Mouse (Mus musculus) adrenal gland, adult (tissue): ENCODE data around the gene Tmem33.

ENCODE experiments used
- DNase-seq, 2 experiments: peaks; one replicate each; pipeline ENCODE4 v3.0.0; 2022 to 2023; ENCODE audit warnings: low spot score in 1 of 2; ENCODE audit not compliant: inconsistent age in 2 of 2

Tmem33 gene

DNA sequence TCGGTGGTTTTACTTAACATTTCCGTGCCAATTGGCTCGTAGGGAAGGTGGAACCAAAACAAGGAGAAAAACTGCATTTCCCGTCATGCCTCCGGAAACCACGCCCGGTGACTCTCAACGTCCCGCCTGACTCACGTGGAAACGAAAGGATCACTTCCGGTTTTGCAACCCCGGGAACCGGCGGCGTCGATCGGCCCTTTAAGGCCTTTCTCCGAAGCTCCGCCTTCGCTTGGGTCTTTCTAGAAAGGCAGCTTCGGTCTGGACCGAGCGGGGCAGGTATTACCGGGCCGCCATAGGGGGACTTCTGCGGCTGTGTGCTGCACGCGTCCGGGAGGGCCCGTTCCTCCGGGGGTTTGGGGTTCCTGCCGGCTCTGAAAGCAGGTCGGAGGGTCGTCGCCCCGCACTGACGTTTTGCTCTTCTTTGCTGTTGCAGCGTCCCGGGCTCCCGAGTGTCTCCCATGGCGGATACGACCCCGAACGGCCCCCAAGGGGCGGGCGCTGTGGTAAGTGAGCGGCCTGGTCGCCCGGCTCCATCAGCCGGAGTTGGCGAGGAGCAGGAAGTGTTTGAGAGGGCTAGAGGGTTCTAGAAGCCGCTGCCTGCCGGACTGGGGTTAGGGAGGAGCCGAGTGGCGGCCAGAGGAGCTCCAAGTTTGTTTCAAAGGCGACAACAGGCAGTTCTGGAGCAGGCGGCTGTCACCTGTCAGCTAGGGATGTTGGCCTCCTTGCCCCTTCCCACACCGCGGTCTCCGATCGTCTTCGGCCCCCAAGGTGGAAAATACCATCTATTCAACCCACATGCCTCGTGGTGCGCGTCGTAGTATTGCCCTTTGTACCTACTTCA is at the start of gene Tmem33:
Tmem33 (plus strand) TSS at position 35 of the 841 bp plus-strand sequence.
- peak; percentile 95 to 98 for DNase-seq

DNA sequence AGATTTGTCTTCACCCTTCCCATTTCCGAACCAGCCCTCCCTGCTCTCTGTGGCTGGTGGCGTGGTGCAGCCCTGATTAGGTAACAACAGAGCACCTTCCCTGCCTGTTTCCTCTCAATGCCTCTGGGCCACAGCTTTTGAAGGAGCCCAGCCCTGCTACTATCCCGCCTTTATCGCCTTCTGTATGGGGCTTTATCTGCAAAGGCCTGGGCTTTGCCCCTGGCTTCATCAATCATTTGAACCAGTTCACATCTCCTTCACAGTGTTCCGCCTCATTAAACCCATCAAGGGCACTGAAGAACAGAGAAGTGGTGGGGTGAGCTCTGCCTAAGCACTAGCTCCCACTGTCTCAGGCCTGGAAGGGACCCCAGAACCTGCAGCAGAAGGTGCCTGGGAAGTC is 47.2 kb upstream of the Tmem33 start:
- DNase-seq, result peak in 1 of 2 experiments; percentile 34

DNA sequence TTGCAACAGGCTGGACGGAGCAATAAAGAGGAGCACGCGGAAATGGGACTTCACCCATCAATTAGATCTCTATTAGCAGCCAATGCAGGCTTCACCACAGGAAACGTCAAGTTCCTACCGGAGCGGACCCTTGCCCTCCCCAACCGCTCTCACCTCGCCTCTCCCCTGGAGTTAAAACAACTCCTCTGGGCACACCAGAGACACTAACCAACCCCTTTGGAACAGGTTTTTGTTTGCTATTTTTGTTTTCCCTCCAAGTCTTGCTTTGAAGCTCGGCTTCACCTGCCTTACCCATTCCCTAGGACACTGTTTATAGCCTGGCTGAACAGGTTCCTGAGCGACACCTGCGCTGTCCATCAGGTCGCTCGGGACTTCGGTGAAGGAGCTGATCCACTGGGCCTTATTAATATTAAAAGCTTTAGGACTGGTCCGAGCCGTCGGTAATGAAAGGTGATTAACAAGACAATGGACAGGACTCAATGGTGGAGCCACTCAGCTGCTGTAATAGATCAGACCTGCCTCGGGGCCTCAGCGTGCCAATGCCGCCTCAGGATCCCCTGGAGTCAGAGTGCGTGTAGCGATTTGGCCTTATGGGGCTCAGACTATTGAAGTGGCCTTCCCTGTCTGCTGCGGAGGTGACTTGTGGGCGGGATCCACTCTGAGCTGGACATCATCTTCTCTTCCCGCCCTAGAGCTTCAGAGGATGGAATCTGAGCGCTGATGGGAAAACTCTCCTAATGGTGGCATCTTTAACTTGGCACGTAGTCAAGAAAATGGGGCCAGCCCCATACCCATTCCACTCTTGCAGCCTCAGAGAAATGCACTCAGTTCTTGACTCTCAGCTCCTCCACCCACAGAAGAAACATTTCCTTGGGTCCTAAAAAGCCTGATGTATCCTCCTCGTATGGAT is 45.0 kb upstream of the Tmem33 start:
- DNase-seq, result peak in 1 of 2 experiments; percentile 32

DNA sequence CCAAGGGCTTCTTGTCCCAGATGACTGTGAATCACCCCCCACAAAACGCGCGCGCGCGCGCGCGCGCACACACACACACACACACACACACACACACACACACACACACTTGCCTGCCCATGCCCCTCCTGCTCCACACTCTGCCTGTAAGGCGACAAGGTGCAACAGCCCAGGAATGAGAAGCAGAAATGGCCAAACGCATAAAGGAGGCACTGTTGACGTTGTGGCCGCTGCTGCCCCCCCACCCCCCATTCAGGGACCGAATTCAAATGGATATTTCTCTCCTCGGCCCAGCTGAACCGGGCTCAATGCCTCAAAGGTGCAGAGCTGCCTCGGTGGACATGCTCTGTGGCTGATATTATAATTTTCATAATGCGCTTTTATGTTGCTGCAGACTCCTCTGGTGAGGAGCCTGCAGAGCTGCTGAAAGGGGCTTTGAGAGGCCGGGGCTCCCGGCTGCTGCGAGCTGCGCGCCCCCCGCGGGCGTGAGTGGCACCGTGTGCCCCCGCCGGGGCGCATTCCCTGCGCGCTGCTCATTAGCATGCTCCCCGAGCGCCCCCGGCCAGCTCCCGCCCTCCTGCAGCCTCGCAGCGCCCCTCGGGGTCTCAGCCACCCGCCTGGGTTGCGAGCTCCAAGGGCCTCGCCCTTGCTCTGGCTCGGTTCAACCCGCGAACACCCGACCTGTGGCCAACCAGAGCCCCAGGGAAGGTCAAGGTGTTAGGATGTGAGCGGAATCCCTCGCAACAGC is 44.2 kb upstream of the Tmem33 start:
- no peak for DNase-seq

DNA sequence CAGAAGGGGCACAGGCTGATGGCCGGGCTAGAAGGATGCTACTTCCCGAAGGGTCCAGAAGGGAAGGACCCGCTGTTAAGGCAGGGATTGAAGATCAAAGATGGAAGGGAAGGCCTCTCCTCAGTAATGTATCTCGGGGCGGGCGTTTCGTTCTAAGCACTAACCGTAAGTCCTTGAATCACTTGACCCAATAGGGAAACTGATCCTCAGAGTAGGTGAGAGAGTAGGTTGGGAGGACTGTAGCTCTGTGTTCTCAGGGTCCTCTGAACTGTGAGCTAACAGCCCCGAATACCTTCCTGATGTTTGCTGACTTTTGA is 43.6 kb upstream of the Tmem33 start:
- no peak for DNase-seq

DNA sequence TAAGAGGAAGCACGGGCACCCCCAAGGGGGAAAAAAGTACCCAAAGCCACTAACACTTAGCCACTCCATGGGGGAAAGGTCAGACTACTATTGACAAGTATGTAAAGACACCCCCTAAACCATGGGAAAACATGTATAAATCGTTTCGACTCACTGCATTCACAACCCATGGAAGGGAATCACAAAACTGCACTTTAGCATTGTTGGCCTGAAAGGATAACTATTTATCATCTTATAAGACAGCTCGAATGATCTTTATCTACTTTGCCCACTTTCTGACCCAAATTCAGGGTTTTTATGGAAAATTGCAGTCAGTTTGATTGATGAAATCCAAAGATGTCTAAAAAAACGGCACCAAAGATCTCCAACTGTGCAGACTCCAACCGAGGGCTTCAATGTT is 38.5 kb upstream of the Tmem33 start:
- DNase-seq, result no peak

DNA sequence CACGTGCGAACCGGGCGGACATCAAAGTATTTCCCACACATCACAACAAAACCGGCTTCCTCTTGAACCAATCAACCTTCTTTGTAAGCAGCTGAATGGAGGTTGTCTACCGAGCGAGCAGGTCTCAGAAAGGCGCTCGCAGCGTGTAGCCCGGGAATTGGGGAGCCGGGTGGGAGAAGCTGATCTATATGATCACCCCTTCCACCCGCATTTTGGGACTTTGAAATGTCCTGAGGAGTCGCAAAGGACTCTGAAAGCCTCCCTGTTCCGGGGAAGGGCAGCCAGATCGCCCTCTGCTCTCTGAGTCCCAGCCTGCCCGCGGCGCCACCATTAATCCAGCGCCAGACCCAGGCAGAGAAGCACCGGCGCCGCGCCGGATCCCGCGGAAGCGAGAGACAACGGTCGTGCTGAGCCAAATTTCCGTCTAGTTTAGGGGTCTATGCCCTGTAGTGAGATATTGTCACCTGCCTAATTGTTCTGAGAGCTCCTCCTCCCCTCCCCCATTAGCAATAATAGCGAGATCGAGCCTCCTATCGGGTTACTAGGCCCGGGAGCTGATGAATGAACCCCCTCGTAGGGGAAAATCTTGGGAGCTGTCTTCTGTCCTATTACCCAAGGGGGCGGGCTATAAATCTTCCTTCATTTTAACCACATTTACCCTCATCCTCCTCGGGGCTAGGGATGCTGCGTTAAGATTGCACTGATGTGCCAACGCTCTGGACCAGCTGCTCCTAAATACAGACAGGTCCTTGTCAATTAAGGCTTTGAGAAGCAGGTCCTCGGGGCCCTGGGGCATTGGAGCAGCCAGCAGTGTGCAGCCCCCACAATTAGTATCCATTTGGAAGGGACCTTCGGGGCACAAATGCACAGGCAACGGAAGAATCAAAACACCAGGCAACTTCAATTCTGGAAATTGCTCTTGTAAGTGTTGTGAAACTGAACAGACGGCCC is 37.6 kb upstream of the Tmem33 start:
- peak; percentile 48 to 76 for DNase-seq

DNA sequence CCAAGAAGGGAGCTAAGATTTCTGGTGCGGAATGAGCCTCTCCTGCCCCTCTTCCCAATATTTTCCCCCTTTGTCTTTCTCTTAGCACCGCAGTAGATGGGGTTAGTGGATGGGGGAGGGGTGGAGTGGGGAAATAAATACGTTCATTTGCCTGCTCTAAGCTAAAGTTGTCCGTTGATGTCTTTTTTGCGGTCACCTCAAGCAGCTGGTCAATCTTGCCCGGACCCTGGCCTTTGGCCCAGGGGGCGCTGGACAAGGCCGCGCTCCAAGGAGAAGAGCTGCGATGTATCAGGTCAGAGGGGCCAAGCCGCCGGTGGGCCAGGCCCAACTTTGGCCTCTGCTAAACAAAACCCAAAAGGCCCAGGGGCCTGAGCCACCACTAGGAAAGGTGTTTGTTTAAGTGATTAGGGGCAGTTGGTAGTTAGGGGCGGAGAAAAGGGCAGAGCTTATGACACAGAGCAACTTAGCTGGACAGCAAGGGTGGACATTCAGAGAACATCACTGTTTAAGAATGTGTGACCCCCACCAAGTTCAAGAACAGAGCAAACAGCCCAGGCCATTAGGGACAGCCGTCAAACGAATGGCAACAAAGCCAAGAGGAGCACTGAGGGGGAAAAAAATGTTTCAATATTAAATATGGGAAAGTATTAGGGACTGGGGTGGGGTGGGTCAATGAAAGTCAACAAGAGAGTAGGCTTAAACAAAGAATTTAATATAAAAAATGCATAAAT is 36.8 kb upstream of the Tmem33 start:
- DNase-seq, result no peak

DNA sequence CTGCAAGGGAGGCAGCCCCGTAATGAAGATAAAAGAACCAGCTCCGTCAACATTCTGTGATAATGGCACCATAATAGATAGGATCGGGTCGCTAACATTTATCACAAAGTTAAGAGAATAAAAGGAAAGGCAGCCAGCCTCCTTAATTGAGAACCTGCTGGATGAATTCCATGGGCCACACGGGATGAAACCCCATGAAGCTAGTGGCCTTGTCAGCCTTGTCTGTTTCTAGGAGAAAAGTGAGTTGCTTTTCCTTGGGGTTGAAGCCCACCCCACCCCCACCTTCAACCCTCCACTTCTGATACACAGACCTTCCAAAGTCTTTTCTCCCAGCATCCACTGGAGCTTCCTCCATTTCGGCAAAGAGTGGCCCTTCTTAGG is 36.3 kb upstream of the Tmem33 start:
- DNase-seq, result no peak

DNA sequence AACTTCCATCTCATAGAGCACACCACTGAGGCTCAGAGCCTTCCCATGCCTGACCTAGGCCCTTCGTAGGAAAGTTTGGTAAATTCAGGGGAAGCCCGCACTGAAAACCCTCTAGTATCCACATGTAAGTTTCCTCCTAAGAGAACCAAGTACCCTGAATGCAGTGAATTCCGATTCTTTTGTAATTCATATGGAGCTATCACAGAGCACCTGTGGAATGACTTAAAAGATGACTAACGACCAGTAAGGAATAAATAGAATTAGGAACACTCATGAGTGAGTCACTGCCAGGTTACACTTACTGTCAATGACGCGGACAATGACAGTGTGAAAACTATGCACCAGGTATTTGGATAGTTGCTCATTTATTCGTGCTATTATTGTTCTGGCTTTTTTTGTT is 34.6 kb upstream of the Tmem33 start:
- no peak for DNase-seq

DNA sequence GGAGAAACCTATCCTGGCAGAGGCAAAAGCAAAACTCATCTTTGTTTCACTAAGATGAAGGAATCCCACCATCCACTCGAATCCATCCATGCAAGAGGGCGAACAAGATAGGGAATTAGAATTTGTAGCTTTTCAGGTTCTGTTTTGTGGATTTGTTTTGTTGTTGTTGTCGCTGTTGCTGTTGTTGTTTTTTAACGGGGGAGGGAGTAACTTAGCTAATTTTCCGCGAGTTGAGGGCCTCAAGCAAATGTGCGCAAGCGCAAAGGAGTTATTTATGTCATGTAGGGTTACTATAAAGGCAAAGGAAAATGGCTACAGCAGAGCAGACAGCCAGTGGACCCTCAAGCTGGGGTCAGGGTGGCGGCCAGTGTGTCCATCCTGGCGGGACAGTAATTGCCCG is 33.1 kb upstream of the Tmem33 start:
- no peak for DNase-seq

DNA sequence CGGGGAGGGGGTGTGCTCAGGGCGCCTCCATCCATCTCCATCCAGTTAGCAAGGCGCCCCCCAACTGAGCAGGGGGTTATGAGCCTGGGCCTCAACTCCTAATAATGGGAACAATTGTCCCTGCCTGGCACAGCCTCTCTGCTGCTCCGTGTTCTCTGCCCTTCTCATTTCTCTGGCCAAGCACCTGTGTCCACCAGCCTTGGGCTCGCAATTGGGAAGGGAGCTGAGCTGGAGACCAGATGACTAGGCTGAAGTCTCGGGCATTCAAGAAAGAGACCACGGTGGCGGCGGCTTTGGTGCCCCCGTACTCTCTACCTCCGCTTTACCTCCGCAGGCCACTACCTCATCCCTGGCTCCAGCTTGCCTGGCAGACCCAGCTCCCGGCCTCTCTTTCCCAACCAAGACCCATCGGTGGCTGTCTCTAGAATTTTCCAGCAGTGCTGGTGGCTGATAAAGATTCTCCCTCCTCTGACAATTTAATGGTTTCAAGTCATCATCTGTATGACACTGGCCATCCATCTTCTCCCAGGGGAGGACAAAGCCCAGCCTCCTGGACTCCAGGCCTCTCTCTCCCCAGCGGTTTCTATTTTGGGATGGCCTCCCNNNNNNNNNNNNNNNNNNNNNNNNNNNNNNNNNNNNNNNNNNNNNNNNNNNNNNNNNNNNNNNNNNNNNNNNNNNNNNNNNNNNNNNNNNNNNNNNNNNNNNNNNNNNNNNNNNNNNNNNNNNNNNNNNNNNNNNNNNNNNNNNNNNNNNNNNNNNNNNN is 32.5 kb upstream of the Tmem33 start:
- DNase-seq, result peak; percentile 28 to 57

DNA sequence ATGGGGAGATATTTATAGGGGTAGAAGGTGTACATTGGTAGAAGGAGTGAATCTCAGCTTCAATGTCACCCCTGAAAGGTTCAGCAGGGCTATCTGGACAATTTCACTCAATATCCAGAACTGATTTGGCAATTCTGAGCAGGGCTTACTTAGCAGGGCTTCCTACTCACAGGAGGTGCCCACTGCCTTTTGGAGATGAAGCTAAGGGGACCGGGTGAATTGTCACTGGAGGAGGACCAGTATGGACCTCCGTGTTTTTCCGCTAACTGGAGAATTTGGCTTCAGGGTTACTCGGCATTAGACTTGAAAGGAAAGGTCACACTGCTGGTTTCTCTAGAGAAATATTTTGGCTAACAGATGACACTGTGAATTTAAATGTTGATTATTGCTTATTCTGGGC is 25.7 kb upstream of the Tmem33 start:
- DNase-seq, result no peak

DNA sequence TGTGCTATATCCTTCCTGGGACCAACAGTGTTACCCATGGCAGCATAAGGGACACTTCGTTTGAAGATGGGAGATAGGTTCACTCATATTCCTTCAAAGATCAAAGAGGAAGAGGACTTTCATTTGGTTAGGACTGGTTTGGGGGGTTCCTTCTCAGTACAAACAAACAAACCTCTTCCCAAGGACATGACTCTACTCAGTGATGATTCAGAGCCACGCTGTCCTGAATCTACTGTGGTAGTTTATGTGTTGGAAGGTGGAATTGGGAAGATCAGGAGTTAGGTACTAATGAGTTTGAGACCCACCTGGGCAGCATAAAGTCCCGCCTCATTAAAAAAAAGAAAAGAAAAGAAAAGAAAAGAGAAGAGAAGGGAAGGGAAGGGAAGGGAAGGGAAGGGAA is 24.9 kb upstream of the Tmem33 start:
- DNase-seq, result no peak

DNA sequence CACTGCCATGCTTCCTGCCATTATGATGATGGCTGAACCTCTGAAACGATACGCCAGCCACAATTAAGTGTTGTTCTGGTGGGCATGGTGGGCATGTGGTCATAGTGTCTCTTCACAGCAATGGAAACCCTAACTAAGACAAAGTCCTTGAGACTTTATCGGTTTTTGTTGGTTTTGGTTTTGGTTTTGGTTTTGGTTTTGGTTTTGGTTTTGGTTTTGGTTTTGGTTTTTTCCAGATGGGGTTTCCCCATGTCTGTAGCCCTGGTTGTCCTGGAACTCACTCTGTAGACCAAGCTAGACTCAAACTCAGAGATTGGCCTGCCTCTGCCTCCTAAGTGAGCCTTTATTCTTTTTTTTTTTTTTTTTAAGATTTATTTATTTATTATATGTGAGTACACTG is 23.8 kb upstream of the Tmem33 start:
- no peak for DNase-seq

DNA sequence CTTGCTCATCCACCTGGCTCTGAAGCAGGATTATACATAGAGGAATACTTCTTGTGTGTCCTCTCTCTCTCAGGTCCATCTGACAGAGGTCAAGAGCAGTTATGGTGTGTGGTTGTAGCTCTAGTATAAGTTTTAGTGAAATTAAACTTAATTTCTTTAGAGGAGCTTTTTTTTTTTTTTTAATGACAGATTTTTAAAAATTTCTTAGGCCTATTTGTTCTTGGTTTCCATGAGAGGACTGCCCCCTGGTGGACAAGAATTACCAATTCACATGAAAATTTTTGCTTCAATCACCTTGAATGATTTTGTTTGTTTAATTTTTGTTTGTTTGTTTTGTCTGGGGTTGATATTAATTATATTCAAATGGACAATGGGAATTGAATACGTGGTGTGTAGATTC is 22.1 kb upstream of the Tmem33 start:
- DNase-seq, result peak in 1 of 2 experiments; percentile 65

DNA sequence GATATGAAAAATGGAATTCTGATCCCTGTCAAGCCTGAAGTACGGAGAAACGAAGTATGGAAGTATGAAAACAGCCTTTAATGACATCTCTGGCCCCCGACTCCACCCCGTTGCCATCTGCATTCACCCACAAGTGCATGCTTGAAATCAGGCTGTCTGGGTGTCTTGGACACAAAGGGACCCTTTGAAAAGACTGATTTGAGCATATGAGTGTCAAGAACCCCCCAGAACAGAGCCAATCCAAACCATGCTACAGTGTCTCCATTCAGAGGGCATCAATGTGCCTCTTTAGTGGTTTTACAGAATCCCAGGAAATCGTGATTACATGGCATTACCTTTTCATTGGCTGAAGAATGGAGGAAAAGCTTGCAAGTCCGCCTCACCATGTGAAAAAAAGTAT is 18.7 kb upstream of the Tmem33 start:
- DNase-seq, result no peak

DNA sequence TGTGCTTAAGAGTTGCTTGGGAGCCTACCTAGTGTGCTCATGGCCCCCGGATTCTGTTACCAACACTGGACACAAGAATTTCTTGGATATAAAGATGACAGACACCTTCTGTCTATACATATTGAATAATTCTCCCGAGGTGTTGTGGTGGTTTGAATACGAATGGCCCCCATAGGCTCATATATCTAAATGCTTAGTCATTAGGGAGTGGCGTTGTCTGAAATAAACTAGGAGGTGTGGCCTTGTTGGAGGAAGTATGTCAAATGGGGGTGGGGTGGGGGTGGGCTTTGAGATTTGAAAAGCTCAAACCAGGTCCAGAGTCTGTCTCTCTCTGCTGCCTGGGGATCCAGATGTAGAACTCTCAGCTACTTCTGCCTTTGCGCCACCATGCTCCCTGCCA is 17.1 kb upstream of the Tmem33 start:
- no peak for DNase-seq

DNA sequence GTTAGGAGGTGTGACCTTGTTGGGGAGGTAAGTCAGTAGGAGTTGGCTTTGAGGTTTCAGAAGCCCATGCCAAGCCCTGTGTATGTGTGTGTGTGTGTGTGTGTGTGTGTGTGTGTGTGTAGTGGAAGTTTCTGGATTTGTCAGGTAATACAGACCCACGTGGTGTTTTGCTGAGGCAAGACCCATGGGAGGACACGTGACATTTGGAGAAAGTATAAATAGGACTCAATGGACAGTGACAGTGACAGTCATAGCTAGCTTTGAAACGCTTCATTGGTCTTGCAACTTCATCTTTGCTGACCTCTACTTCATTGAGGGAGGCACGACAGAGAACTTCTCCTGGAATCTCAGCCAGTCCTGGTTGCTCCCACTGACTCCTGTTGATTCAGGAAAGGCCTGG is 8.1 kb upstream of the Tmem33 start:
- no peak for DNase-seq
